Mouse (Mus musculus) limb, embryonic 11.5 days (tissue): Measurements from ENCODE around the gene Tomm40. TPM values are rescaled to one million over a fixed set of nuclear protein-coding genes. Genes with fewer than 3 reads are reported as not detected.

ENCODE experiments used
- ATAC-seq: fragments of 200-750 bp; cut with Nextera tagmentation; 2 replicates; pipeline ENCODE4 v1.8.0; 2017; ENCODE audit warnings: low read depth; ENCODE audit not compliant: insufficient number of reproducible peaks, low FRiP score, low TSS enrichment
- DNase-seq: peaks from one replicate; pipeline ENCODE4 v3.0.0-alpha.2; 2015; ENCODE audit warnings: low spot score
- H3K27ac ChIP-seq: fragments of 300-500 bp; sonication (generic); replicated peaks from 2 replicates; pipeline ENCODE4 v1.5.1; 2014; ENCODE audit warnings: low read depth, mild to moderate bottlenecking, low read length
- H3K27me3 ChIP-seq: fragments of 300-500 bp; sonication (generic); 2 replicates; pipeline ENCODE4 v1.6.1; 2014; ENCODE audit warnings: mild to moderate bottlenecking, low read length, mixed read lengths; ENCODE audit not compliant: control insufficient read depth, insufficient read depth
- H3K36me3 ChIP-seq: fragments of 300-500 bp; sonication (generic); 2 replicates; pipeline ENCODE4 v1.6.1; 2014; ENCODE audit warnings: mild to moderate bottlenecking, low read length, moderate library complexity, mixed read lengths; ENCODE audit not compliant: control insufficient read depth, insufficient read depth
- H3K4me1 ChIP-seq: fragments of 300-500 bp; sonication (generic); 2 replicates; pipeline ENCODE4 v1.6.1; 2014; ENCODE audit warnings: low read length, mixed read lengths; ENCODE audit not compliant: control insufficient read depth, insufficient read depth
- H3K4me2 ChIP-seq: fragments of 300-500 bp; sonication (generic); 2 replicates; pipeline ENCODE4 v1.6.1; 2014; ENCODE audit warnings: low read depth, mild to moderate bottlenecking, moderate library complexity; ENCODE audit not compliant: severe bottlenecking
- H3K4me3 ChIP-seq: fragments of 300-500 bp; sonication (generic); 2 replicates; pipeline ENCODE4 v1.5.1; 2014; ENCODE audit warnings: low read depth, low read length
- H3K9ac ChIP-seq: fragments of 300-500 bp; sonication (generic); 2 replicates; pipeline ENCODE4 v1.6.1; 2014; ENCODE audit warnings: mild to moderate bottlenecking, low read length
- H3K9me3 ChIP-seq: fragments of 300-500 bp; sonication (generic); 2 replicates; pipeline ENCODE4 v1.6.1; 2016; ENCODE audit warnings: low read length; ENCODE audit not compliant: control insufficient read depth
- WGBS: fragments of 180-500 bp; shearing (Covaris S2); extraction: QIAGEN DNeasy Blood & Tissue Kit; methylation state at CpG from one replicate; pipeline ENCODE4 v1.1.7; 2014; 5-methylcytosine and 5-hydroxymethylcytosine counted together
- polyA plus RNA-seq: library from polyadenylated mRNA; unstranded; fragments of >200 nt; fragmentation: Nextera tagmentation; extraction: Ambion mirVana; gene quantifications from 2 replicates; pipeline ENCODE4 v1.2.1, GENCODE M21; 2014

Tomm40 gene
- polyA plus RNA-seq, 1 experiment from 2014 or later, result 163 TPM

DNA sequence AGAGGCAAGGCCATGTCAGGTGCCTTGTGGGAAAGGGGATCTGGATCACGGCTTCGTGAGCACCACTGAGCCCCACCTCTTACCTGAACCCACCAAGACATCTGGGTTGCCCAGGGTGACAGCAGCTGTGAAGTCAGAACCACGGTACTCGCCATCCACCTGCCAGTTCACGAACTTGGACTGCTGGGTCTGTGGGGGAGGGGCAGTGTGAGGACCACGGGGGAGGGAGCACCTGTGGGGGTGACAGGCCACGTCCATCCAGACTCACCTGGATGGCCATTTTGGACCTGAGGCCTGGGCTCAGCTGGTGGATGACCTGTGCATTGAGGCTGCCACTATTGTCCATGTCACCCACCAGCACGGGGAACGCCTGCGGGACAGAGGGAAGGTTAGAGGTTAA, 4.6 kb downstream of the Tomm40 start:
- no peak overlapping the region for H3K27ac ChIP-seq

DNA sequence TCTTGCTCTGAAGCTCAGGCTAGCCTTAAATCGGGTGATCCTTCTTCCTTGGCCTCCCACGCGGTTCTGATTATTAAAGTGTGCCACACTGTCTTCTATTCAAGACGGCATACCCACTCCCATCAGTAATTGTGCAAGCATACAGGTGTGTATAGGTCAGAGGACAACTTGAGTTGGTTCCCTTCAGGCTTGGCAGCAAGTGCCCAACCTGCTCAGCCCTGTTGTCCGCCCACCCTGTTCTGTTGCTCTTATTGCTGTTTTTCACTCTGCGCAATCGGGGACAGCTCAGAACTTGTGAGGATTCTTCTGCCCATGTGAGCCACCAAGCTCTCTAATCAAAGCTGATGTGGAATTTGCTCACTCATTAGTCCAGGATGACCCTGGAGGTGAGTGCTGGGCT, 10.0 kb downstream of the Tomm40 start:
- Histone ChIP-seq H3K27me3 (no peaks in the 10 kb centered on the region), H3K36me3 (peaks cover 16% of the 10 kb centered on the region; the same call in 1 of the 2 replicates), H3K9ac (no peak overlapping the region), H3K4me2 (no peak overlapping the region), H3K27ac (no peak overlapping the region), H3K9me3 (no peaks in the 10 kb centered on the region), H3K4me1 (peaks cover 4% of the 10 kb centered on the region; the same call in 1 of the 2 replicates), H3K4me3 (no peak overlapping the region)
- ATAC-seq, result no peak
- DNase-seq, result no peak
- WGBS, result 94% methylated on average over 7 of the region's 7 CpGs

More for the DNA sequence above, 4.6 kb downstream of the Tomm40 start:
- ATAC-seq (no peak), DNase-seq (no peak)
- no peaks in the 10 kb centered on the region for H3K9me3 ChIP-seq
- H3K27me3 ChIP-seq, result no peaks in the 10 kb centered on the region
- H3K4me1 ChIP-seq, result peaks cover 2% of the 10 kb centered on the region; the same call in 1 of the 2 replicates
- H3K9ac ChIP-seq, result no peak overlapping the region
- H3K4me3 ChIP-seq, result no peak overlapping the region
- peaks cover 28% of the 10 kb centered on the region for H3K36me3 ChIP-seq
- WGBS, result 93% methylated on average over 10 of the region's 10 CpGs
- H3K4me2 ChIP-seq, result no peak overlapping the region

DNA sequence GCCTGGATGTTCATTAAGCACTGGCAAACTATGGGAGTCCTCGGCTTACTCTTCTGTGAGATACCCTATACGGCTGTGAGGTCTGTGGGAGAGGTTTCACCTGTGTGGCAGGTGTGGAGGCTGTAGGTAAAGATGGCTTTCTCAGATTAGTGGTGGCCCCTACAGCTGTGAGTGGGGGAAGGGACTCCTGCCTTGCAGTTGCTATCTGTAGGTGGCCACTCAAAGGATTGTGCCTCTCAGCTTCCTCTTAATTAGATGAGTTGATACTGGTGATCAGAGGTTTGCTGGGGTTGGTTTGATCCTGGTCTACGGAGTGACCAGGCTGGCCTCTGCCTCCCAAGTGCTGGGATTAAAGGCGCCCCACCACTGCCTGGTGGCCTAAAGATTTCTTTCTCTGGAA, 10.8 kb downstream of the Tomm40 start:
- Histone ChIP-seq H3K36me3 (peaks cover 12% of the 10 kb centered on the region; the same call in 1 of the 2 replicates), H3K4me3 (no peak overlapping the region), H3K9ac (no peak overlapping the region), H3K4me1 (peaks cover 4% of the 10 kb centered on the region; the same call in 1 of the 2 replicates), H3K27me3 (no peaks in the 10 kb centered on the region), H3K4me2 (no peak overlapping the region), H3K27ac (no peak overlapping the region), H3K9me3 (no peaks in the 10 kb centered on the region)
- WGBS, result 98% methylated on average over 4 of the region's 4 CpGs
- ATAC-seq, result no peak
- no peak for DNase-seq

DNA sequence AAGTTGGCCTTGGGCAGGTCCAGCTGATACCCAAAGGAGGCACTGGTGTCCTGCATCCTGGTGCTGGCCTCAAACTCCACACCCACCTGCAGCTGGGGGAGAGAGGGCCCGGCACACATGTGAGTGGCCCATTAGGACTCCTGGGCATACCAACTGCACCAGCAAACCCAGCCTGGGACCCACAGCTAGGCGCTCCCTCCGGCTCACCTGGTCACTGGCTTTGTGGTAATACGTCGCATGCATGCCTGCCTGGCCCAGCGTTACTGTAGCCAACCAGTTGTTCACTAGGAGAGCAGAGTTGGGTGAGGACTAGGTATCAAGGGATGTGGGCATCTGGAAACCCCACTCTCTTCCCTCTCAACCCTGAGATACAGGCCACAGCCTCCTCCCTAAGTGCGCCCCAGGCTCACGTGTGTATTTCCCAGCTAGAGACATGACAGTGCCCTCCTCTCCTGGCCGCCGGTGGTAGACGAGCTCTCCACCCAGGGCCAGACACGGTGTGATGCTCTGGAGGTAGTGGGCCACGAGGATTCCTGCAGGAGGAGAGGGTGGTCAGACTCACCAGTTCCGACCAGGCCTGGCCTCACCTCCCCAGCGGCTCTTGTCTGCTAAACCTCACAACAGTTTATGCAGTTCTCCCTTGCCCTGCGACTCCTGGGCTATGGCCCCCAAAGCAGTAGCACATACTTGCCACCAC, 12.2 kb downstream of the Tomm40 start:
- no peak overlapping the region for H3K27ac ChIP-seq
- no peak for ATAC-seq
- H3K36me3 ChIP-seq, result peaks cover 12% of the 10 kb centered on the region; the same call in 1 of the 2 replicates
- H3K4me3 ChIP-seq, result no peak overlapping the region
- no peak for DNase-seq
- no peaks in the 10 kb centered on the region for H3K9me3 ChIP-seq
- H3K4me1 ChIP-seq, result peaks cover 12% of the 10 kb centered on the region
- 85% methylated on average over 16 of the region's 16 CpGs for WGBS
- H3K27me3 ChIP-seq, result no peaks in the 10 kb centered on the region
- H3K4me2 ChIP-seq, result no peak overlapping the region
- no peak overlapping the region for H3K9ac ChIP-seq

DNA sequence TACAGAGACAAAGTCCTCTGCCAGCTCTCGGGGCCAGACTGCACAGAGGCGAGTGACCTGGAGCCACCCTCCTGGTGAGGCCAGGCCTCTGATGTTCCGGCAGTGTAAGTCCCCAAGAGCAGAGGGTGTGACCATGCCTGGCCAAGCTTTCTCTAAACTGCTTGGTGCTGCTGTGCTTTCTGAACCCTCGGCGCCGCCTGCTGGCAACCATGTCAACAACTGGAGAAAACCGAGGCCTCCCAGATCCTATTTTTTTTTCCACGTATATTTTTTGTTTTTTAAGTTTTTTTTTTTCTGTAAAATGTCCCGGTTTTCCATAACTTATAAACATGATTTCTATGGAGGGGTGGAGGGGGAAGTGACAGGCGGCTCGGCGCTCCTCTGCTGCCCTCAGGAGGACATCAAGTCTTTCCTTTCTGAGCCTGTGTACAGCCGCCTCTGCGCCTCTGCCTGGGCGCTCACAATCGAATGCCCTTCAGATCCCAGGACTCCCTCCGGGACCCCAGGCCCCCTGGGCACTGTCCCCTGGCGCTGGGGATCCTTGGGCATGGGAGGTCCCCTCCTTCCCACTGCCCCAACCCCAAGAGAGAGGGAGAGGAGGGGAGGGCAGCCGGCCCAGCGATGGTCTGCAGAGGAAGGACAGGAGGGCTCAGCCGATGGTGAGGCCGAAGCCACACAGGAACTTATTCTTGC, 14.0 kb downstream of the Tomm40 start:
- WGBS, result 32% methylated on average over 22 of the region's 22 CpGs
- no peaks in the 10 kb centered on the region for H3K9me3 ChIP-seq
- no peak overlapping the region for H3K9ac ChIP-seq
- H3K27ac ChIP-seq, result no peak overlapping the region
- no peak overlapping the region for H3K4me2 ChIP-seq
- H3K27me3 ChIP-seq, result no peaks in the 10 kb centered on the region
- ATAC-seq, result peak; percentile 69; the same call in 1 of the 2 replicates
- H3K4me3 ChIP-seq, result no peak overlapping the region
- peak; percentile 79 for DNase-seq
- peaks cover 5% of the 10 kb centered on the region; the same call in 1 of the 2 replicates for H3K36me3 ChIP-seq
- peaks cover 12% of the 10 kb centered on the region for H3K4me1 ChIP-seq

DNA sequence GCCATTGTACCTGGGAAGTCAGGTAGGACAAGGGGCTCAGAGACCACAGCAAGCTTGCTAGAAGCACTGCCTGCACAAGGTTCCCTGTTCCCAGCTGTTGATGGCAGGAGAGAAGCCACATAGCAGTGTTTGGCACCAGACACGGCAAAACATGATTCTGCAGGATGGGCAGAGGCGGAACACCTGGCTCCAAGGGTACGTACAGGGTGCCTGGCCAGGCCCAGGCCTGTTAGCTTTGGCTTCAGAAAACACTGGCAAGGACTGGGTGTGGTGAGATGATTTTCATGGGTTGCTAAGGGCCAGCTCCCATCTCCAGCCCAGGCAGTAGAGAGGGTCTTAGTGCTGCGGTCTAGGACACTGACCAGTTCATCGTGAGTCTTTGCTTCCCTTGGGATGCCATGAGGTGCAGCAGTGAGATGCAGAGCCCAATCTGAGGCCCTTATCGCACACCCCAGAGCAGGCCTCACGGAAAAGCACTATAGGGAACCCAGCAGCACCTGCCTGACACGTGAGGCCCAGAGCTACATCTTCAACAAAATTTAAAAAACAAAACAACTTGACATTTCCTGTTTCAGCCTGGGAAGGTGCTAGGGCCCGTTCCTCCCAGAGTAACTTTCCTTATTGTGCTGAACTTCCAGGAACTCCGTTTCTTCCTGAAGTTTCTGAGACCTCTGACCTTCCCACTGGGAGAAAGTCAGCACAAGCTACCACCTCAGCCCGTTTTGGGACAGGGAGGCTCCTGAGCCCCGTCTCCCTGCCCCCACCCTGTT, 14.8 kb downstream of the Tomm40 start:
- Histone ChIP-seq H3K4me3 (no peak overlapping the region), H3K27ac (no peak overlapping the region), H3K9me3 (no peaks in the 10 kb centered on the region), H3K9ac (no peak overlapping the region), H3K4me1 (peaks cover 12% of the 10 kb centered on the region), H3K36me3 (peaks cover 5% of the 10 kb centered on the region; the same call in 1 of the 2 replicates), H3K27me3 (no peaks in the 10 kb centered on the region), H3K4me2 (no peak overlapping the region)
- DNase-seq (no peak), ATAC-seq (no peak)
- 62% methylated on average over 12 of the region's 12 CpGs for WGBS

DNA sequence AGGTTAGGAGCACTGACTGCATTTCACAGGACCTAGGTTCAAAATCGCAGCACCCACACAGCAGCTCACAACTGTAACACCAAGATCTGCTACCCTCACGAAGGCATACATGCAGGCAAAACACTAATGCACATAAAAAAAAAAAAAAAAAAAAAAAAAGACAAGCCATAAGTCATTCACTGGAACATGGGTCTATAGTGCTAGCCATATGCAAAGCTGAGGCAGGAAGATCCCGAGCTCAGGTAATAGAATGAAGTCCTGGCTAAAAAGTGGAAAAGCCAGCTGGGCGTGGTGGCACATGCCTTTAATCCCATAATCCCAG, 15.4 kb downstream of the Tomm40 start:
- no peak for ATAC-seq
- Histone ChIP-seq H3K4me1 (peaks cover 12% of the 10 kb centered on the region), H3K4me2 (no peak overlapping the region), H3K27me3 (no peaks in the 10 kb centered on the region), H3K9me3 (no peaks in the 10 kb centered on the region), H3K4me3 (no peak overlapping the region), H3K36me3 (peaks cover 5% of the 10 kb centered on the region; the same call in 1 of the 2 replicates), H3K27ac (no peak overlapping the region), H3K9ac (no peak overlapping the region)
- DNase-seq, result no peak
- WGBS, result 75% methylated on average over 4 of the region's 4 CpGs
